Mouse (Mus musculus): Measurements from ENCODE around the gene Il2ra. TPM values are rescaled to one million over a fixed set of nuclear protein-coding genes. Genes with fewer than 3 reads are reported as not detected.

The Il2ra gene
- polyA plus RNA-seq, 1 experiment, result 19.7 TPM

DNA sequence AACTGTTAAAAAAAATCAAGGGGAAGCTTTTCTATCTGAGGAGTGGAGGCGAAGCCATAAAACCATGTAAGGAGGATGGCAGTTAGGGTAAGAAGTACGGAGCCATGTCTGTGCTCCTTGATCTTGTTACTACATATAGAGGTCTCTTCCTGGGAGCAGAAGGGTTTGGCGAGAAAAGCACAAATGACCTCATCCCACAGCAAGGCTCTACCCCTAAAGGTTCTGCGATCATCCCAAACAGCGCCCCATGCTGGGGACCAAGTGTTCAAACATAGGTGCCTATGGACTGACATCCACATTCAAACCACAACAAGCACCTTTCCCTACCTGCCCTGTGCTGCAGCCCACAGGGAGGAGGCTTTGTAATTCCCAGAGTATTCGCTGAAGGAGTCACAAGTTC is 21.8 kb downstream of the Il2ra start:
- H3K4me3 ChIP-seq (ENCODE audit: control insufficient read depth, insufficient read depth, low read length), result no peak overlapping the region
- WGBS, result 76% methylated on average over 6 of the region's 6 CpGs
- TF ChIP-seq POLR2A (IDR thresholded peaks at IDR 0.05; ENCODE audit: control insufficient read depth, extremely low read depth, insufficient read depth, low read length, poor library complexity) (no peak), CTCF (IDR thresholded peaks at IDR 0.05; ENCODE audit: borderline replicate concordance, control insufficient read depth, extremely low read depth, insufficient read depth, low read length, poor library complexity) (no peak)
- H3K36me3 ChIP-seq (ENCODE audit: control insufficient read depth, insufficient read depth, low read length), result no peaks in the 10 kb centered on the region
- peaks cover 31% of the 10 kb centered on the region for H3K4me1 ChIP-seq (replicated peaks; ENCODE audit: control insufficient read depth, insufficient read depth, low read length)
- H3K27ac ChIP-seq (ENCODE audit: control insufficient read depth, insufficient read depth, low read length), result 0 out of 2 replicates have a peak overlapping the region, but pooled peaks have one; percentile 1
- DNase-seq, result peak; percentile 31
- H3K27me3 ChIP-seq (ENCODE audit: control insufficient read depth, insufficient read depth, low read length), result no peaks in the 10 kb centered on the region

DNA sequence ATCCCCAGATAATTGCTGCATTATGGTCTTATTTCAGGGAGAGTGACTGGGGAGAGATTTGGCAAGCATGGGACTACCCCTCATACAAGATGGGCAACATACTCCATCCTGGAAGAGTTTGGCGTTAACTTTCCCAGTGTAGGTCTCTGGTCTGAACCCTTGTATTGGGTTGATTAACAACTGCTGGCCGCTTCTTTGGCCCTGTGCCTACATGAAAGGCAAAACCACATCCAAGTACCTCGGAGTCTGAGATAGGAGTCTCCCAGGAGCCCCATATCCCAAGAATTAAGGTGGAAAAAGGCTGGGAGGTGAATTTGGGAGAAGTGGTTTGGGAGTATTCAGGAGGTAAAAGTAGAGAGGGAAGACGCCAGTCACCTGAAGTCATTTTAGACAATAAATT is 22.2 kb downstream of the Il2ra start:
- 91% methylated on average over 4 of the region's 4 CpGs for WGBS
- H3K27ac ChIP-seq (ENCODE audit: control insufficient read depth, insufficient read depth, low read length), result no peak overlapping the region
- no peak for TF ChIP-seq POLR2A (IDR thresholded peaks at IDR 0.05; ENCODE audit: control insufficient read depth, extremely low read depth, insufficient read depth, low read length, poor library complexity)
- no peak for TF ChIP-seq CTCF (IDR thresholded peaks at IDR 0.05; ENCODE audit: borderline replicate concordance, control insufficient read depth, extremely low read depth, insufficient read depth, low read length, poor library complexity)
- no peak for DNase-seq
- no peak overlapping the region for H3K4me3 ChIP-seq (ENCODE audit: control insufficient read depth, insufficient read depth, low read length)
- H3K4me1 ChIP-seq (replicated peaks; ENCODE audit: control insufficient read depth, insufficient read depth, low read length), result peaks cover 26% of the 10 kb centered on the region
- H3K27me3 ChIP-seq (ENCODE audit: control insufficient read depth, insufficient read depth, low read length), result no peaks in the 10 kb centered on the region
- no peaks in the 10 kb centered on the region for H3K36me3 ChIP-seq (ENCODE audit: control insufficient read depth, insufficient read depth, low read length)

DNA sequence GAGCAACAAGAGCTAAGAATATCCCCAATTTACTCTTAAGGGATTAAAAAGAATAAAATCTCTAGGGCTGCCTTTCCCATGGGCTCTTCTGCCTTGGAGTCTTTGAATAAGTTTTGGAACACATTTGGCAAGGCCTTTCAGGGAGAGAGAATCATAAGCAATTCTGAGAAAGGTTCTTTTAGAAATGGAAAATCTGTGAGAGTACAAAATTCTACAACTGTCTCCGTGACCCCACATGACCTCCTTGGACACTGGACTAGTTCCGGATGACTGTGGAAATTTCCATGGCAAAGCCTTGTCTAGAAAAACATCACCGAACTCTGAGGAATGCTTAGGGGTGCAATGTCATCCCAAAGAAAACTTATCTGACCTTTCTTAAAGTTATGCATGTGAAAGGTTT is 22.7 kb downstream of the Il2ra start:
- Histone ChIP-seq H3K4me3 (ENCODE audit: control insufficient read depth, insufficient read depth, low read length) (no peak overlapping the region), H3K27me3 (ENCODE audit: control insufficient read depth, insufficient read depth, low read length) (no peaks in the 10 kb centered on the region), H3K27ac (ENCODE audit: control insufficient read depth, insufficient read depth, low read length) (no peak overlapping the region), H3K4me1 (replicated peaks; ENCODE audit: control insufficient read depth, insufficient read depth, low read length) (peaks cover 25% of the 10 kb centered on the region), H3K36me3 (ENCODE audit: control insufficient read depth, insufficient read depth, low read length) (no peaks in the 10 kb centered on the region)
- WGBS, result 94% methylated on average over 3 of the region's 3 CpGs
- TF ChIP-seq POLR2A (IDR thresholded peaks at IDR 0.05; ENCODE audit: control insufficient read depth, extremely low read depth, insufficient read depth, low read length, poor library complexity), result no peak
- TF ChIP-seq CTCF (IDR thresholded peaks at IDR 0.05; ENCODE audit: borderline replicate concordance, control insufficient read depth, extremely low read depth, insufficient read depth, low read length, poor library complexity), result no peak
- DNase-seq, result no peak

DNA sequence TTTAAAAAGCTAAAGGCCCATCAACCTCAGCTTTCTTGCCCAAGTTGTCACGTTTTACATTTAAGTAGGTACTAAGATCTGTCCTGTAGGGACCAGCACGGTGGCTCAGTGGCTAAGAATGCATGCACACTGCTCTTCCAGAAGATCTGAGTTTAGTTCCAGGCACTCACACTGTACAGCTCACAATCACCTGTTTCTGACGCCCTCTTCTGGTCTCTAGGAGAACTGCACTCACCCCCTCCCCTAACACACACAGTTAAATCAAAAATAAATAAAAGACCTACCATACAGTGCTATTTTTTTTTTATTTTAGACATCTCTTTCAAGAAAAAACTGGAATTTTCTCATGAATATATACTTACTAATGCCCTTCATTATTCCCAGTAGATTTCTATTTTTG is 29.5 kb downstream of the Il2ra start:
- Histone ChIP-seq H3K27me3 (ENCODE audit: control insufficient read depth, insufficient read depth, low read length) (no peaks in the 10 kb centered on the region), H3K36me3 (ENCODE audit: control insufficient read depth, insufficient read depth, low read length) (no peaks in the 10 kb centered on the region), H3K4me3 (ENCODE audit: control insufficient read depth, insufficient read depth, low read length) (no peak overlapping the region), H3K27ac (ENCODE audit: control insufficient read depth, insufficient read depth, low read length) (no peak overlapping the region), H3K4me1 (replicated peaks; ENCODE audit: control insufficient read depth, insufficient read depth, low read length) (peaks cover 2% of the 10 kb centered on the region; the same call in 1 of the 2 replicates)
- TF ChIP-seq POLR2A (IDR thresholded peaks at IDR 0.05; ENCODE audit: control insufficient read depth, extremely low read depth, insufficient read depth, low read length, poor library complexity) (no peak), CTCF (IDR thresholded peaks at IDR 0.05; ENCODE audit: borderline replicate concordance, control insufficient read depth, extremely low read depth, insufficient read depth, low read length, poor library complexity) (no peak)
- peak; percentile 71 for DNase-seq
- WGBS, result 38% methylated on average over 3 of the region's 3 CpGs

DNA sequence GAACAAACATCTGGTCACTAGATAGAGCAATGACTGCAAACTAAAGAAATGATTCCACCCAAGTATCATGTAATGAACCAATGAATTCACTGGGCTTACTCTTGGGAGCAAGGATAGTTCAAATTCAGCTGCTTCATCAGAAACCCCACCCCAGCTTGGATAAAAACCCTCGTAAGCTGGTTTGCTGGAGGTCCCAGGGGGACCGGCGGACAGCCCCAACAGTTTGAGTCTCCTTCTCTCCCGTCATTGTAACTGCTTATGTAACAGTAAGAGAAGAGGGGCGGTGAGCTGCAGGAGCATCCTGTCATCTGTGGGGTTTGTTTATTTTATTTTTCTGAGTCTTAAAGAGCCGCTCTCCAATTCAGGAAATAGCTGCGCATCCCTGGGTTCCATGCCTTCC is 37.0 kb downstream of the Il2ra start:
- H3K4me3 ChIP-seq (ENCODE audit: control insufficient read depth, insufficient read depth, low read length), result no peak overlapping the region
- 94% methylated on average over 7 of the region's 7 CpGs for WGBS
- DNase-seq, result no peak
- no peak overlapping the region for H3K27ac ChIP-seq (ENCODE audit: control insufficient read depth, insufficient read depth, low read length)
- H3K4me1 ChIP-seq (replicated peaks; ENCODE audit: control insufficient read depth, insufficient read depth, low read length), result no peaks in the 10 kb centered on the region
- no peaks in the 10 kb centered on the region for H3K27me3 ChIP-seq (ENCODE audit: control insufficient read depth, insufficient read depth, low read length)
- TF ChIP-seq POLR2A (IDR thresholded peaks at IDR 0.05; ENCODE audit: control insufficient read depth, extremely low read depth, insufficient read depth, low read length, poor library complexity) (no peak), CTCF (IDR thresholded peaks at IDR 0.05; ENCODE audit: borderline replicate concordance, control insufficient read depth, extremely low read depth, insufficient read depth, low read length, poor library complexity) (no peak)
- H3K36me3 ChIP-seq (ENCODE audit: control insufficient read depth, insufficient read depth, low read length), result no peaks in the 10 kb centered on the region

DNA sequence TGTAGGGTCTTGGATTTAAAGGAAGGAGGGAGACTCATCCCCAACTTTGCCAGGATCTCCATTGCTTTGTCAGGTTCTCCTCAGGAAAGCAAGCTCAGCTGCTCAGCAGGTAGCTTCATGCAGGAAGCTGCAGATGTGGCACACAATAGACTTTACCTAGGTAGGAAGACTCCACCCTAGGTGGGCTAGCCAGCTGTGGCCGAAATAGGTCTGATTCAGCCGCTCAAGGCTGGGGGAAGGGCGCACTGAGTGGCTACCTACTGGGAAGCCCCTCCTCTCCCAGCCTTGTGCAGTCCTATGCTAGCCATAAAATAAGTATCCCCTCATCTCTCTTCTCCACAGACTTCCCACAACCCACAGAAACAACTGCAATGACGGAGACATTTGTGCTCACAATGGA is 40.1 kb downstream of the Il2ra start:
- 95% methylated on average over 4 of the region's 4 CpGs for WGBS
- H3K27ac ChIP-seq (ENCODE audit: control insufficient read depth, insufficient read depth, low read length), result no peak overlapping the region
- H3K36me3 ChIP-seq (ENCODE audit: control insufficient read depth, insufficient read depth, low read length), result no peaks in the 10 kb centered on the region
- DNase-seq, result no peak
- H3K4me1 ChIP-seq (replicated peaks; ENCODE audit: control insufficient read depth, insufficient read depth, low read length), result no peaks in the 10 kb centered on the region
- H3K27me3 ChIP-seq (ENCODE audit: control insufficient read depth, insufficient read depth, low read length), result no peaks in the 10 kb centered on the region
- H3K4me3 ChIP-seq (ENCODE audit: control insufficient read depth, insufficient read depth, low read length), result no peak overlapping the region
- no peak for TF ChIP-seq POLR2A (IDR thresholded peaks at IDR 0.05; ENCODE audit: control insufficient read depth, extremely low read depth, insufficient read depth, low read length, poor library complexity)

DNA sequence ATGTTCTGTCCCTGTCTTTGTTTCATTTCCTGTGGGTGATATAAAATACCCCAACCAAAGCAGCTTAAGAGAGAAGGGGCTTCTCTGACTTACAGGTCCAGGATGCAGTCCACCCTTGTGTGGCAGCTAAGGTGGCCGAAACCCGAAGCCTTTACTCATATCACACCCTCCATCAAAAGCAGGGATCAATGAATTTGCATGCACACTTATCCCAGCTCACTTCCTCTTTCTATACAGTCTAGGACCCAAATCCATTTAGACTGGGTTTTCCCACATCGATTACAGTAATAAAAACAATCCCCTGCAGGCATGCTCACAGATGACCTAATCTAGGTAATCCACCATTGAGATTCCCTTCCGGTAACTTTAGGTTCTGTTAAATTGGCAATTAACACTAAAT is 43.9 kb downstream of the Il2ra start:
- TF ChIP-seq POLR2A (IDR thresholded peaks at IDR 0.05; ENCODE audit: control insufficient read depth, extremely low read depth, insufficient read depth, low read length, poor library complexity) (no peak), CTCF (IDR thresholded peaks at IDR 0.05; ENCODE audit: borderline replicate concordance, control insufficient read depth, extremely low read depth, insufficient read depth, low read length, poor library complexity) (no peak)
- H3K27me3 ChIP-seq (ENCODE audit: control insufficient read depth, insufficient read depth, low read length), result no peaks in the 10 kb centered on the region
- no peak overlapping the region for H3K4me3 ChIP-seq (ENCODE audit: control insufficient read depth, insufficient read depth, low read length)
- H3K27ac ChIP-seq (ENCODE audit: control insufficient read depth, insufficient read depth, low read length), result no peak overlapping the region
- WGBS, result 90% methylated on average over 4 of the region's 4 CpGs
- H3K4me1 ChIP-seq (replicated peaks; ENCODE audit: control insufficient read depth, insufficient read depth, low read length), result no peaks in the 10 kb centered on the region
- DNase-seq, result no peak
- H3K36me3 ChIP-seq (ENCODE audit: control insufficient read depth, insufficient read depth, low read length), result no peaks in the 10 kb centered on the region
